Mouse (Mus musculus): ENCODE measurements at regions not wholly inside any gene's neighbourhood (a gene's known extent, or its start where the extent isn't known, plus 50 kb on each side); places are given as distances from the start of the nearest gene placed in this dataset.

DNA sequence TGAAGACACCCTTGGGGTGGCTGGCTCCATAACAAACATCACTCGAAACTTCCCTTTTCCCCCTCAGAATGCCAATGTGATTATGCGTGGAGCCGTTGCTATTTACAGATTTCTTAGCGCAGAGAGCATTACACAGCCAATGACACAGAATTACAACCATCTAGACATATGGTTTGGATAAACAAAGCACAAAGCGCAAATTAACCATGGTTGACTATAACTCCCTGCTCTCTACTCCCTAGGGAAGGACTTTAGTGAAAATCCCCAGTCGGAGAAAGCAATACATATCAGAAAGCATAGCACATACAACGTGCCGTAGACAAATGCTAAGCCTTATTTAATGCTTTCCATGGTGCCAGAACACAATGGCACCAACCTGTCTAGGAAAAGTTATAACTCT is 131.8 kb downstream of the Tshz3 start:
- TF ChIP-seq CTCF (IDR thresholded peaks at IDR 0.05; ENCODE audit: low read depth, low read length), result no peak
- TF ChIP-seq POLR2A (IDR thresholded peaks at IDR 0.05; ENCODE audit: extremely low read depth, insufficient read depth, low read length), result no peak

All from liver, adult 2 months (tissue).